Mouse (Mus musculus) embryonic facial prominence, embryonic 11.5 days (tissue): ENCODE data around the gene Cdc27. TPM values are rescaled to one million over a fixed set of nuclear protein-coding genes. Genes with fewer than 3 reads are reported as not detected.
"Not testable (repeated sequence)": the region's sequence is repeated elsewhere in the genome, so short reads cannot be mapped to it uniquely, and the experiment has no call there.

Experiments
- ATAC-seq: fragments of 200-750 bp; cut with Nextera tagmentation; replicated peaks from 2 replicates; pipeline ENCODE4 v1.8.0; 2017; ENCODE audit warnings: low read depth; ENCODE audit not compliant: insufficient number of reproducible peaks, low FRiP score, low TSS enrichment
- DNase-seq: peaks from one replicate; pipeline ENCODE4 v3.0.0-alpha.2; 2015; ENCODE audit warnings: low spot score
- H3K27ac ChIP-seq: fragments of 300-500 bp; sonication (generic); replicated peaks from 2 replicates; pipeline ENCODE4 v1.5.1; 2014; ENCODE audit warnings: mild to moderate bottlenecking, low read depth, low read length, control low read depth
- H3K27me3 ChIP-seq: fragments of 300-500 bp; sonication (generic); 2 replicates; pipeline ENCODE4 v1.6.1; 2014; ENCODE audit warnings: mild to moderate bottlenecking, low read length, moderate library complexity, mixed read lengths; ENCODE audit not compliant: control insufficient read depth, insufficient read depth
- H3K36me3 ChIP-seq: fragments of 300-500 bp; sonication (generic); replicated peaks from 2 replicates; pipeline ENCODE4 v1.6.1; 2014; ENCODE audit warnings: low read depth, mild to moderate bottlenecking, low read length, moderate library complexity, mixed read lengths; ENCODE audit not compliant: control insufficient read depth, insufficient read depth
- H3K4me1 ChIP-seq: fragments of 300-500 bp; sonication (generic); 2 replicates; pipeline ENCODE4 v1.6.1; 2014; ENCODE audit warnings: low read length, mixed read lengths; ENCODE audit not compliant: control insufficient read depth, insufficient read depth
- H3K4me2 ChIP-seq: fragments of 300-500 bp; sonication (generic); 2 replicates; pipeline ENCODE4 v1.6.1; 2014; ENCODE audit warnings: low read depth, mild to moderate bottlenecking, control low read depth, low read length, moderate library complexity
- H3K4me3 ChIP-seq: fragments of 300-500 bp; sonication (generic); 2 replicates; pipeline ENCODE4 v1.5.1; 2014; ENCODE audit warnings: low read depth, low read length, control low read depth
- H3K9ac ChIP-seq: fragments of 300-500 bp; sonication (generic); replicated peaks from 2 replicates; pipeline ENCODE4 v1.6.1; 2014; ENCODE audit warnings: mild to moderate bottlenecking, control low read depth, low read length
- H3K9me3 ChIP-seq: fragments of 300-500 bp; sonication (generic); replicated peaks from 2 replicates; pipeline ENCODE4 v1.6.1; 2016; ENCODE audit warnings: mild to moderate bottlenecking, low read length, inconsistent platforms, mixed read lengths; ENCODE audit not compliant: control insufficient read depth
- WGBS: fragments of 180-500 bp; shearing (Covaris S2); extraction: QIAGEN DNeasy Blood & Tissue Kit; methylation state at CpG from one replicate; pipeline ENCODE4 v1.1.7; 2014; 5-methylcytosine and 5-hydroxymethylcytosine counted together
- polyA plus RNA-seq: library from polyadenylated mRNA; unstranded; fragments of >200 nt; fragmentation: Nextera tagmentation; extraction: Ambion mirVana; gene quantifications from 2 replicates; pipeline ENCODE4 v1.2.1, GENCODE M21; 2014

Cdc27 gene
- polyA plus RNA-seq, 1 experiment from 2014 or later, result 70.6 TPM

GRCm38 (mm10) chr11:104578074-104578473, 27.7 kb upstream of the Cdc27 start:
- Histone ChIP-seq H3K9me3 (no peaks in the 10 kb centered on the region), H3K4me2 (no peak overlapping the region), H3K9ac (no peak overlapping the region), H3K27me3 (no peaks in the 10 kb centered on the region), H3K4me1 (no peaks in the 10 kb centered on the region), H3K4me3 (no peak overlapping the region), H3K36me3 (no peaks in the 10 kb centered on the region), H3K27ac (no peak overlapping the region)
- WGBS, result 46% methylated on average over 5 of the region's 5 CpGs
- ATAC-seq, result no peak
- no peak for DNase-seq

- Histone ChIP-seq H3K36me3 (no peaks in the 10 kb centered on the region), H3K4me2 (no peak overlapping the region), H3K4me1 (no peaks in the 10 kb centered on the region), H3K4me3 (no peak overlapping the region), H3K9ac (no peak overlapping the region), H3K27ac (no peak overlapping the region), H3K9me3 (no peaks in the 10 kb centered on the region), H3K27me3 (no peaks in the 10 kb centered on the region; the same call in 1 of the 2 replicates)
- 36% methylated on average over 10 of the region's 10 CpGs for WGBS
- DNase-seq, result no peak
- no peak for ATAC-seq
Observed at GRCm38 (mm10) chr11:104576772-104577612, 26.6 kb upstream of the Cdc27 start.

- ATAC-seq (no peak), DNase-seq (no peak)
- no peaks in the 10 kb centered on the region for H3K4me1 ChIP-seq
- no peak overlapping the region for H3K4me2 ChIP-seq
- H3K36me3 ChIP-seq, result no peaks in the 10 kb centered on the region
- H3K9ac ChIP-seq, result no peak overlapping the region
- no peaks in the 10 kb centered on the region; the same call in 1 of the 2 replicates for H3K27me3 ChIP-seq
- WGBS, result 66% methylated on average over 2 of the region's 2 CpGs
- no peaks in the 10 kb centered on the region for H3K9me3 ChIP-seq
- H3K27ac ChIP-seq, result no peak overlapping the region
- no peak overlapping the region for H3K4me3 ChIP-seq
Observed at GRCm38 (mm10) chr11:104572566-104572965, 22.1 kb upstream of the Cdc27 start.

- H3K4me1 ChIP-seq, result no peaks in the 10 kb centered on the region
- WGBS, result 42% methylated on average over 7 of the region's 7 CpGs
- DNase-seq (no peak), ATAC-seq (no peak)
- no peak overlapping the region for H3K4me3 ChIP-seq
- no peak overlapping the region for H3K4me2 ChIP-seq
- H3K9ac ChIP-seq, result no peak overlapping the region
- H3K27me3 ChIP-seq, result no peaks in the 10 kb centered on the region; the same call in 1 of the 2 replicates
- H3K9me3 ChIP-seq, result no peaks in the 10 kb centered on the region
- H3K27ac ChIP-seq, result no peak overlapping the region
- H3K36me3 ChIP-seq, result no peaks in the 10 kb centered on the region
Observed at GRCm38 (mm10) chr11:104572091-104572490, 21.7 kb upstream of the Cdc27 start.

- not testable (repeated sequence) for H3K27ac ChIP-seq, ATAC-seq, H3K27me3 ChIP-seq, H3K4me1 ChIP-seq, H3K9me3 ChIP-seq, H3K36me3 ChIP-seq, DNase-seq
- peak overlapping the region; percentile 23 for H3K4me3 ChIP-seq
- peak overlapping the region; percentile 50 for H3K4me2 ChIP-seq
- 3% methylated on average over 28 of the region's 28 CpGs for WGBS
- peak overlapping the region; percentile 9; the same call in 1 of the 2 replicates for H3K9ac ChIP-seq
Observed at GRCm38 (mm10) chr11:104571373-104571772, 21.0 kb upstream of the Cdc27 start.

- H3K27me3 ChIP-seq, H3K9ac ChIP-seq, H3K9me3 ChIP-seq, DNase-seq, H3K4me1 ChIP-seq, H3K4me3 ChIP-seq, ATAC-seq, H3K4me2 ChIP-seq, H3K27ac ChIP-seq, H3K36me3 ChIP-seq: not testable (repeated sequence)
- 89% methylated on average over 8 of the region's 8 CpGs for WGBS
Observed at GRCm38 (mm10) chr11:104570515-104570914, 20.1 kb upstream of the Cdc27 start.

- 96% methylated on average over 4 of the region's 4 CpGs for WGBS
Observed at GRCm38 (mm10) chr11:104568326-104568725, 17.9 kb upstream of the Cdc27 start.

GRCm38 (mm10) chr11:104567736-104568135, 17.3 kb upstream of the Cdc27 start:
- ATAC-seq (no peak), DNase-seq (no peak)
- no peaks in the 10 kb centered on the region for H3K36me3 ChIP-seq
- H3K27me3 ChIP-seq, result no peaks in the 10 kb centered on the region; the same call in 1 of the 2 replicates
- H3K9me3 ChIP-seq, result no peaks in the 10 kb centered on the region
- 83% methylated on average over 9 of the region's 9 CpGs for WGBS
- H3K27ac ChIP-seq, result no peak overlapping the region
- H3K4me3 ChIP-seq, result no peak overlapping the region
- H3K9ac ChIP-seq, result no peak overlapping the region
- no peak overlapping the region for H3K4me2 ChIP-seq
- no peaks in the 10 kb centered on the region for H3K4me1 ChIP-seq

More at GRCm38 (mm10) chr11:104568326-104568725, 17.9 kb upstream of the Cdc27 start:
- Histone ChIP-seq H3K4me3 (no peak overlapping the region), H3K9ac (no peak overlapping the region), H3K36me3 (no peaks in the 10 kb centered on the region), H3K9me3 (no peaks in the 10 kb centered on the region), H3K27me3 (no peaks in the 10 kb centered on the region; the same call in 1 of the 2 replicates), H3K4me2 (no peak overlapping the region), H3K4me1 (no peaks in the 10 kb centered on the region), H3K27ac (no peak overlapping the region)
- DNase-seq (no peak), ATAC-seq (no peak)
